Mouse (Mus musculus) mouse embryonic stem cell (cell line): Measurements from ENCODE around the gene Cpsf3.

Source experiments
- in situ Hi-C, 2 experiments: fragments of 300-500 bp; cut with MboI; formaldehyde crosslinking; loops; 1 replicate in 1 of 2; 3 replicates in 1 of 2; pipeline ENCODE4 v1.14.3; 2019 to 2020; ENCODE audit warnings: low sequenced_read_pairs in 2 of 2, low pct_unique_long_range_greater_than_20kb in 1 of 2, mixed read lengths in 1 of 2; ENCODE audit not compliant: unreplicated experiment in 1 of 2

Gene Cpsf3

DNA sequence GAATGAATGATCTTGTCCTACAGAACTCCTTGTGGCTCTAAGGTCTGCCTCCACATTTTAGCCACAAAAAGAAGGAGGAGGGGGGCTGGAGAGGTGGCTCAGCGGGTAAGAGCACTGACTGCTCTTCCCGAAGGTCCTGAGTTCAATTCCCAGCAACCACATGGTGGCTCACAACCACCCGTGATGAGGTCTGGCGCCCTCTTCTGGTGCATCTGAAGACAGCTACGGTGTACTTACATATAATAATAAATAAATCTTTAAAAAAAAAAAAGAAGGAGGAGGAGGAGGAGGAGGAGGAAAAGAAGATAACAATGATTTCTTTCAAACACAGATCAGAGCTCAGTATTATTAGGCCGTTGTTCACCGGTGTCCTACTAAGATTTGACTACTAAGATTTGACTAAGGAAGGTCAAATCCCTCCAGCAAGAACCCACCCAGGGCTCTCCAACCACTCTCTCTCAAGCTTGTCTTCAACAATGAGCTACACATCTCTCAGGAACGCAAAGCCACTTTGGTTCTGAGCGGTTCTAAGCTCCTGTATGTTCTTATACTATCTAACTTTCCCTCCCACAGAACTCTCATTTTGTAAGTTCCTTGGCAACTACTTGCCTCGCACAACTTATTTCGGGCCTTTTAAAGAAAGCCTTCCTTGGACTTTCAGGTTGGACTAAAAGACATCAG lies at the start of gene Cpsf3:
TSS of gene Cpsf3 (plus strand) at position 631 of the 681 bp plus-strand sequence.
- in situ Hi-C loops, result no loop called here

GRCm38 (mm10) chr12:21241965-21242364 lies 43.2 kb upstream of the Cpsf3 start:
- in situ Hi-C loops, result no loop called here

DNA sequence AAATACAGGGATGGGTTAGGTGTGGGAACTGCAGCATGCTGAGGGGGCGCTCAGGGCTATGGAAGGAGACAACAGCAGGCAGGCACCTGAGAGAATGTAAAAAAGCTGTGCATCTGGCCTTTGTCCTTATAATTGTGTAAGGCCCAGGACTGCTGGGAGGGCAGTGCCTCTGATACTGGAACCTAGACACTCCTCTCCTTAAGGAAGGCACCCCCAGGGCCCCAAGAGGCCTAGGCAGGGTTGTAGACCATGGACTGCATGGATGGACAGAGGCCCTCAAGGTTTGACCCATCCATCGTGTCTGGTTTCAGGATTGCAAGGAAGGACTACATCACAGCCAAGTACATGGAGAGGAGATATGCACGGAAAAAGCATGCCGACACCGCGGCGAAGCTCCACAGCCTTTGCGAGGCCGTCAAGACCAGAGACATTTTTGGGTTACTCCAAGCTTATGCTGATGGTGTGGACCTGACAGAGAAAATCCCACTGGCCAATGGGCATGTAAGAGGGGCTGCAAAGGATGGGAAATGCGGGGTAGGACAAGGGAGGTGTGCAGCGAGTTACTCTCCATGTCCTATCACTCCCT lies 40.7 kb upstream of the Cpsf3 start:
- in situ Hi-C loops, result no loop called here

GRCm38 (mm10) chr12:21247711-21248392 lies 37.3 kb upstream of the Cpsf3 start:
- in situ Hi-C loops, result no loop called here

DNA sequence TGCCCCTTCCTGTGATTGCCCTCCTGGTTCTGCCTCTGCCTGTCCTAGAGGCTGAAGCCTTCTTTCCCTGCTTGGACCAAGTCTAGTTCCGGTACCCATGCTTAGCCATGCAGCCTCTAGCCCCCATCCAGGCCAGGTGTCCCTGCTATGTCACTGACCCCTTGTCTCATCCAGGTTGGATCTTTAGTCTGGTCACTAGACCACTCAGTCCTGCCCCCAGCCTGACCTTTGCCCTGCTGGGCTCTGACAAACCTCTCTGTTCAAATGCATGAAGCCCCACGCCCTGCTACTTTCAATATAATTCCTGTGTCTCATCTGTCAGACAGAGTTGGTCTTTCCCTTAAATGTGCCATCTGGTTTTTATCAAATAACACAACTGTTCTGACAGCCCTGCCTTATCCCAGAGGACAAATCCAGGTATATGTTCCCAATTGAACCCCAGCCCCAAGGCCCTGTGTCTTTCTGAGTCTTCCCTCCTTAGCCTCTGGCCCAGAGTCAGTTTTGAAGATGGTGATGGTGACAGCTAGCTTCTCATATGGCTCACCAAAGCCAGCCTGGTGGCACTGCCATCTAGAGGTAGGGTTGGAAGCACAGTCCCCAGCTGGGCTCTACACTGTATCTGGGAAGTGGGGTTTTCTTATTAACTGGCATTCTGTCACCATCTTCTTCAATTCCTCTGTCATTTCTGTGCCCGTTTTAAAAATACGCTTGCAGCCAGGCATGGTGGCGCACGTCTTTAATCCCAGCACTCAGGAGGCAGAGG lies 24.5 kb upstream of the Cpsf3 start:
- in situ Hi-C loops, result loop anchor here in 1 of 2 experiments (10.0 kb wide), 1 partner anchor 166 kb away; no protein-coding TSS in a partner anchor

- in situ Hi-C loops, result loop anchor here in 1 of 2 experiments (10.0 kb wide), 1 partner anchor 167 kb away; no protein-coding TSS in a partner anchor
These were observed 23.7 kb upstream of the Cpsf3 start for GRCm38 (mm10) chr12:21261521-21261920.

DNA sequence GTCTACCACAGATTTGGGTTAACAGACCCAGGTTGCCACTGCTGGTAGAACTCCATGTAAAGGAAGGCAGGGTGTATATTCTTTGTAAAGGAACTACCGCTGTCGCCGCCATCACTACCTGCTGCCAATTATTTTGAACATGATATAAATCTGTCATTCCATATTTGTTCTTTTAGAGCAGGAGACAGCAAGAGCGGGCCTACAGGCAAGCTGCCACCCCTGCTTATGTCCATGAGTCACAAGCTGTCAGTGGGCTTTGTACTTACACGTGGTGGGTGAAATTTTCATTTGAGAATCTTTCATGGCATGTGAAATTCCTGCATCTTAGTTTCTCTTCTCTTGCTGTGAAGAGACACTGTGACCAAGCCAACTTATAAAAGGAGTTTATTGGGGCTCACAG lies 21.9 kb upstream of the Cpsf3 start:
- in situ Hi-C loops, result loop anchor here in 1 of 2 experiments (10.0 kb wide), 1 partner anchor 168 kb away; no protein-coding TSS in a partner anchor

DNA sequence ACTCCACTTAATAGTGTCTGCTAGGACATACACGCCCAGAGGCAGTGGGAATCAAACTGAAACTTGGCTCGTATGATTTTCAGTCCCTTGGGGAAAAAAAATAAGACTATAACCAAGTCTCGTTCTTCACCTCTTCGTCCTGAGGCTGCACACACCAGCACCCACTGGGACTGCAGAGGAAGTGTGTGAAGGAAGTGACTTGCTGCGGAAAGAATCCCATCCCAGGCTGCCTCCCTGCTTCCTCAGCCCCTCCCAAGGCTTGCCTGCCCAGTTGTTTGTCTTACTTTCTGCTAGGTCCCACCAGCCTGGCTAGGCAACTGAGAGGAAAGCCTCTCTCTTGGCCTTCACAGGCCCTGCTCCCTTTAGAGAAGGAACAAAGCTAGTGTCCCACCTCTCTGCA lies 20.9 kb upstream of the Cpsf3 start:
- in situ Hi-C loops, result loop anchor here in 1 of 2 experiments (10.0 kb wide), 1 partner anchor 169 kb away; no protein-coding TSS in a partner anchor

GRCm38 (mm10) chr12:21264970-21265369 lies 20.2 kb upstream of the Cpsf3 start:
- in situ Hi-C loops, result loop anchor here in 1 of 2 experiments (10.0 kb wide), 1 partner anchor 170 kb away; no protein-coding TSS in a partner anchor

- in situ Hi-C loops, result loop anchor here in 1 of 2 experiments (10.0 kb wide), 1 partner anchor 171 kb away; no protein-coding TSS in a partner anchor
These were observed 19.7 kb upstream of the Cpsf3 start for GRCm38 (mm10) chr12:21265501-21265900.

GRCm38 (mm10) chr12:21265946-21266783 lies 19.0 kb upstream of the Cpsf3 start:
- in situ Hi-C loops, result loop anchor here in 1 of 2 experiments (10.0 kb wide), 1 partner anchor 171 kb away; no protein-coding TSS in a partner anchor

DNA sequence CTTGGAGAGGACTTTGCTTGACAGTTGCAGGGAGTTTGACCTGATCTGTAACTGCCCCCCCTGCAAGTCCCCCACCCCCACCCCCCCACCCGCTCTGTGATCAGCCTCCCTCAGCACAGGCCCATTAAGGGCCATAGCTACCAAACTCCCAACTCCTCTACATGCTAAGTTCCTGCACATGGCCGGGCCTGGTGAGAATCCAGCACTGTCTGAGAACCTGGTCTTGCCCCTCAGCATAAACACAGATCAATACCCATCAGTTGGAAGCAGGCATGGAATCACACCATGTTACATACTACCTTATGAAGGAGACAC lies 18.4 kb upstream of the Cpsf3 start:
- in situ Hi-C loops, result loop anchor here in 1 of 2 experiments (10.0 kb wide), 1 partner anchor 172 kb away; no protein-coding TSS in a partner anchor

GRCm38 (mm10) chr12:21268083-21268616 lies 17.0 kb upstream of the Cpsf3 start:
- in situ Hi-C loops, result loop anchor here in 1 of 2 experiments (10.0 kb wide), 1 partner anchor 173 kb away; no protein-coding TSS in a partner anchor

DNA sequence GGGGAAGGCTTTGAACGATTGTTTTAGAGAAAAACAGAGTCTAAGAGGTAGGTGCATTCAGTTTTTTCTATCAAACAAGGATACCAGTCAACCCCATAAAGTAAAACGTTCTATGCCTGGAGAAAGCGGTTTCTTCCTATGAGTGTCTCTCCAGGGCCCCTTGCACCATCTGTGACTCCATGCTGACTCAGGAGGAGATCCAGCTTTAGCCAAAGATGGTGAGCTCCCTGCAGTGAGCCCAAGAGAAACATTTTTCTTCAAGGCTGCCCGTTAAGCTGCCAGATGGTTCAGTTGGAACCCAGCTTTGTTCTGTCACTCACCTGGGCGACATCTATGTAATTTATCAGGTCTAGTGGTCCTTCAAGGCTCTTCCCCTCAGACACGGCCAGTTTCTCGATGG lies 10.7 kb upstream of the Cpsf3 start:
- in situ Hi-C loops, result no loop called here

- in situ Hi-C loops, result no loop called here
These were observed 7.8 kb upstream of the Cpsf3 start for GRCm38 (mm10) chr12:21277352-21277864.

DNA sequence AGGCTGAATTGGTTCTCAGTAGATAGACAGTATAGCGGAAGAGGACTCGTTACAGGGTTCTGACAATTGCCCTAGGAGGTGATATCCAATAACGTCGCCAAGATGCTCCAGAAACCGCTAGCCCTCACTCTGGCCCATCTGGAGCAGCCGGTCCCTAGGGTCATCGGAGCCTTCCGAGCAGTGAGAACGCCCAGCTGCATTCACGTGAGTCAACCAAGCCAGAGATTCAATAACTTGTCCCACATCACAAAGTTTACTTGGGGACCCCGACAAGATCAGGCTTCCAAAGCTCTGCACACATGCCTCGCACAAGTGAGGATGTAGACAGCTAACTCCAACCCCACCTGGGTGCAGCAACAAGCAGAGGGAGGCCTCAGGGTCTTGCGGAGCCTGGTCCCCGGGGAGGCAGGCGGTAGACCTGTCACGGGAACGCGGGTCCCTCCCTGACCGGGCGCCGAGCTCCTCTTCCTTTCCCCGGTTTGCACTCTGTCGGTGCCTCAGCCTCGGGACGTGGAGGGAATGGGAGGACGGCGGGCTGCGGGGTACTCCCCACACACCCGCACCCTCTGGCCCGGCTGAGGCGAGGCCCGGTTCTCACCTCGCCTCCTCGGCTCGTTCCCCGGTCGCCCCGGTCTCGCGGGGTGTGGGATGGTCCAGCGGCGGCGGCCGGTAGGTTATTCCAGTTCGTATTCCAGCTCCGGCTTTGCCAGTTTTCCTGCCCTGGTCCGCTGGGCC lies 484 bp downstream of the Cpsf3 start:
- in situ Hi-C loops, result no loop called here

- in situ Hi-C loops, result no loop called here
These were observed 1.0 kb downstream of the Cpsf3 start, which contains the start of gene Itgb1bp1 for GRCm38 (mm10) chr12:21286243-21286622. Gene Itgb1bp1, minus strand, starts transcription at chr12:21286284.
